Mouse (Mus musculus) liver, embryonic 12.5 days (tissue): ENCODE measurements around the gene Osbpl6. TPM values are rescaled to one million over a fixed set of nuclear protein-coding genes. Genes with fewer than 3 reads are reported as not detected.
A peak's percentile ranks its signal among the peaks of the same experiment; 100 is the strongest.

ENCODE experiments used
- ATAC-seq: fragments of 200-750 bp; cut with Nextera tagmentation; 2 replicates; pipeline ENCODE4 v1.8.0; 2017; ENCODE audit warnings: moderate number of reproducible peaks, mild to moderate bottlenecking, moderate library complexity
- H3K27ac ChIP-seq: fragments of 300-500 bp; sonication (generic); 2 replicates; pipeline ENCODE4 v1.5.1; 2016; ENCODE audit warnings: mild to moderate bottlenecking
- H3K27me3 ChIP-seq: fragments of 300-500 bp; sonication (generic); replicated peaks from 2 replicates; pipeline ENCODE4 v1.6.1; 2016; ENCODE audit warnings: mild to moderate bottlenecking, moderate library complexity
- H3K36me3 ChIP-seq: fragments of 300-500 bp; sonication (generic); 2 replicates; pipeline ENCODE4 v1.6.1; 2016; ENCODE audit warnings: mild to moderate bottlenecking, moderate library complexity
- H3K4me1 ChIP-seq: fragments of 300-500 bp; sonication (generic); 2 replicates; pipeline ENCODE4 v1.6.1; 2016
- H3K4me2 ChIP-seq: fragments of 300-500 bp; sonication (generic); 2 replicates; pipeline ENCODE4 v1.6.1; 2016; ENCODE audit warnings: mild to moderate bottlenecking, moderate library complexity
- H3K4me3 ChIP-seq: fragments of 300-500 bp; sonication (generic); 2 replicates; pipeline ENCODE4 v1.5.1; 2016; ENCODE audit warnings: mild to moderate bottlenecking, moderate library complexity
- H3K9ac ChIP-seq: fragments of 300-500 bp; sonication (generic); 2 replicates; pipeline ENCODE4 v1.6.1; 2016; ENCODE audit warnings: mild to moderate bottlenecking, moderate library complexity
- H3K9me3 ChIP-seq: fragments of 300-500 bp; sonication (generic); replicated peaks from 2 replicates; pipeline ENCODE4 v1.6.1; 2016; ENCODE audit warnings: mild to moderate bottlenecking, moderate library complexity
- WGBS: fragments of 180-500 bp; shearing (Covaris S2); methylation state at CpG from one replicate; pipeline ENCODE4 v1.1.7; 2016; ENCODE audit not compliant: insufficient replicate concordance; 5-methylcytosine and 5-hydroxymethylcytosine counted together
- polyA plus RNA-seq: library from polyadenylated mRNA; unstranded; fragments of >200 nt; fragmentation: Nextera tagmentation; extraction: Ambion mirVana; gene quantifications from 2 replicates; pipeline ENCODE4 v1.2.1, GENCODE M21; 2016

Osbpl6 gene
- polyA plus RNA-seq, 1 experiment from 2014 or later: 1.9 TPM

DNA sequence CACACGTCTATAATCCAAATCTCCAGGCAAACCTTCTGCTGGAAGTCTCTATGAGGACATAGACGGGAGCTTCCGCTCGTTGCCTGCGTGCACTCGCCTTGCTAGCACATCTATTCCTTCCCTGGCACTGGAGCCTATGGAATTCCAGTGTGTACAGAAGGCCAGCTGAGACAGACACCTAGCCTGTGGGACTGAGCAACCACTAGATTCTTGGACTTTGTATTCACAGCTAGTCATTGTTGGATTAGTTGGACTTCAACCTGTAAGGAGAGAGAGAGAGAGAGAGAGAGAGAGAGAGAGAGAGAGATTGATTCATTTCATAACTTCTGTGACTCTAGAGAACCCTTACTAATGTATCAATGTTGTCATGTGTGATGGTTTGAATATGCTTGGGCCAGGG is 105.8 kb downstream of the Osbpl6 start:
- no peak overlapping the region for H3K4me3 ChIP-seq
- no peaks in the 10 kb centered on the region for H3K9me3 ChIP-seq
- no peak overlapping the region for H3K27ac ChIP-seq
- no peaks in the 10 kb centered on the region for H3K36me3 ChIP-seq
- H3K27me3 ChIP-seq: no peaks in the 10 kb centered on the region
- no peaks in the 10 kb centered on the region for H3K4me1 ChIP-seq
- H3K4me2 ChIP-seq: no peak overlapping the region
- no peak overlapping the region for H3K9ac ChIP-seq
- ATAC-seq: no peak
- 75% methylated on average over 6 of the region's 6 CpGs for WGBS

DNA sequence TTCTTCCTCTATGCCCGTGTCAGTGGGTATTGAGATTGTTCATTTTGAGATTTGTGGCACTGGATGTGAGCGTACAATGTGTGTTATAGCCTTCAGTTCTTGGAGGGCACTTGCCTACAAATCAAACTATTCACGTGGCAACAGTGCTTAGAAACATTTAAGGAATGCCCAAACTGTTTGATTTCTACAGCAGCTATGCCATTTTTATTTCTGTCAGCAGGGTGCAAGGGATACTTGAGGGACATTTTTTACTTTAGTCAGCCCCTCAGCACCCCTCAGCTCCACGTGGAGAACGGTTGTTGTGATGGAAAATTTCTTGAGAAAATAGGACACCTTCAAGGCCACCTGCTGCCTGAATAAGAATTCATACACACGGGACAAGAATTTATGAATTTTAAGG is 106.6 kb downstream of the Osbpl6 start:
- ATAC-seq: no peak
- Histone ChIP-seq H3K9me3 (no peaks in the 10 kb centered on the region), H3K9ac (no peak overlapping the region), H3K4me2 (no peak overlapping the region), H3K4me3 (no peak overlapping the region), H3K4me1 (no peaks in the 10 kb centered on the region), H3K27me3 (no peaks in the 10 kb centered on the region), H3K27ac (no peak overlapping the region), H3K36me3 (no peaks in the 10 kb centered on the region)
- 60% methylated on average over 6 of the region's 6 CpGs for WGBS

DNA sequence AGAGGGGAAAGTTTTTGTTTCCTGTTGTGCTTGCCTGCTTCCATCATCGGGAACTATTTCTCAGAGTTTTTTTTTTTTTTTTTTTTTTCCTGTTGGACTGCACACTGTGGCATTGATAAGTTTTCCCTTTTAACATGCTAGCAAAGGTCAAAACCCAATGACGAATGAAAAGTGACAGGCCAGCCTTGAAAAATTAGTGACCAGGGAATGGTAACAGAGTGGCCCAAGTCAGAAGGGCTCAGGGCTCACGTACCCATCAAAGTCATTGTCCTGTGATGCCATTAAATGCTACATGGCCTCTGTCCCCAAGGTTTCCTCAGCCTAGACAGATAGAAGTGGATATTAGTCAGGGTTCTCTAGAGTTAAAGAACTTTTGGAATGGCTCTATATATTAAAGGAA is 107.0 kb downstream of the Osbpl6 start:
- Histone ChIP-seq H3K27ac (no peak overlapping the region), H3K9ac (no peak overlapping the region), H3K27me3 (no peaks in the 10 kb centered on the region), H3K4me1 (no peaks in the 10 kb centered on the region), H3K36me3 (no peaks in the 10 kb centered on the region), H3K4me3 (no peak overlapping the region), H3K9me3 (no peaks in the 10 kb centered on the region), H3K4me2 (no peak overlapping the region)
- WGBS: 64% methylated on average over 3 of the region's 3 CpGs
- ATAC-seq: no peak

DNA sequence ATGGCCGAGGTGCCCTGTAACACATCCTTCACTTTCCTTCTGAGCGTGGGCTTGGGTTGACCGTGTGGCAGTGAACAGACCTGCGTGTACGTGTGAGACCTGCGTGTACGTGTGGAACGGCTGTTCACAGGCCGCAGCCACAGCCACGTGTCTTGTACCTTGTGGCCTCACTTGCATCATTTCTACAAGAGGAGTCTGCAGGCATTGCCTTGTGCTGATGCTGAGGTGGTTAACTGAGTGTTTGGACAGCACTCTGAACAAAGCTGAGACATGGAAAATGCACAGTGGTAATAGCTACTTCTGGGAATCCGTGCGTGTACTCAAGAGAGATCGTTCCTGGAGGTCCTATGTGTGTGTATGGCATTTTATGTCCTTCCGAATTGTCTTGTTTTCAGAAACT is 111.2 kb downstream of the Osbpl6 start:
- ATAC-seq: no peak
- Histone ChIP-seq H3K4me3 (no peak overlapping the region), H3K27me3 (no peaks in the 10 kb centered on the region), H3K4me2 (no peak overlapping the region), H3K4me1 (no peaks in the 10 kb centered on the region), H3K27ac (no peak overlapping the region), H3K36me3 (no peaks in the 10 kb centered on the region), H3K9ac (no peak overlapping the region), H3K9me3 (no peaks in the 10 kb centered on the region)
- 82% methylated on average over 14 of the region's 14 CpGs for WGBS

DNA sequence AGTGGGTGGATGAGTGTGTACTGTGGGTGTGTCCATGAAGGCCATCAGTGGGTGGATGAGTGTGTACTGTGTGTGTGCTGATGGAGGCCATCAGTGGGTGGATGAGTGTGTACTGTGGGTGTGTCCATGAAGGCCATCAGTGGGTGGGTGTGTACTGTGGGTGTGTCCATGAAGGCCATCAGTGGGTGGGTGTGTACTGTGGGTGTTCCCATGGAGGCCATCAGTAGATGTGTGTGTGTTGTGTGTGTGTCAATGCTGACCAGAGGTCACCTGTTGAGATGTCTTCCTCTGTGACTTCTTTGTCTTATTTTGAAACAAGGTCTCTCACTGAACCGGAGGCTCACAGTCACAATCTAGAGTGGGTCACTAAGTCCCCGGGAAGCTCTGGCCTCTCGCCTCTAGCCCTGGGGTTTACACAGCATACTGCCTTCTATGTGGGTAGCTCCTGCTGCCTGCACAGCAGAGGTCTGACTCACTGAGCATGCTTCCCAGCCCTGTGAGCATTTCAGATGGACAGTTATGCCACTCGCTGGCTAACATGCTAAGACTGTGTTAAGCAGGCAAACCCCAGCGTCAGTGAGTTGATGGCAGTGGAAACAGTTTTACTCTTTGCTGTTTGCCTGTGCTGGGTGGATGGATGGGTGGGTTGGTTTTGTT is 112.2 kb downstream of the Osbpl6 start:
- Histone ChIP-seq H3K4me3 (no peak overlapping the region), H3K9ac (no peak overlapping the region), H3K27ac (no peak overlapping the region), H3K4me2 (no peak overlapping the region), H3K27me3 (no peaks in the 10 kb centered on the region), H3K36me3 (no peaks in the 10 kb centered on the region), H3K4me1 (no peaks in the 10 kb centered on the region), H3K9me3 (no peaks in the 10 kb centered on the region)
- 85% methylated on average over 5 of the region's 5 CpGs for WGBS
- no peak for ATAC-seq

DNA sequence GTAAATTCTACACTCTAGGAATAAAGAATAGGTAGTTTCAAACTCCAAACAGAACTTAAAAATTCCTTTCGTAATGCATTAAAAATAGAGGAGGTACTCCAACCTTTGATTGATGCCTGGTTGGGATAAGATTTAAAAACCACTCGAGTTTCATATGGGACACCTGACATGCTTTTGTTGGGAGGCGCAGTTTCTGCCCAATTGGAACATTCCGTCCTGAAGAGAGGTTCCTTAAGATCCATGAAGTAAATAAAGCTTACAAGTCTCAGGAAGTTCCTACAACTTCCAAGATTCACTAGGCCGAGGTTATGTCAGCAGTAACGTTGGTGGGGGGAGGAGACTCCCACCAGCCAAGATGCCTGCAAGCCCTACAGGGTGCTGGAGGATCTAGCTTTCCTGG is 115.3 kb downstream of the Osbpl6 start:
- Histone ChIP-seq H3K27ac (no peak overlapping the region), H3K27me3 (no peaks in the 10 kb centered on the region)
- 59% methylated on average over 6 of the region's 6 CpGs for WGBS

DNA sequence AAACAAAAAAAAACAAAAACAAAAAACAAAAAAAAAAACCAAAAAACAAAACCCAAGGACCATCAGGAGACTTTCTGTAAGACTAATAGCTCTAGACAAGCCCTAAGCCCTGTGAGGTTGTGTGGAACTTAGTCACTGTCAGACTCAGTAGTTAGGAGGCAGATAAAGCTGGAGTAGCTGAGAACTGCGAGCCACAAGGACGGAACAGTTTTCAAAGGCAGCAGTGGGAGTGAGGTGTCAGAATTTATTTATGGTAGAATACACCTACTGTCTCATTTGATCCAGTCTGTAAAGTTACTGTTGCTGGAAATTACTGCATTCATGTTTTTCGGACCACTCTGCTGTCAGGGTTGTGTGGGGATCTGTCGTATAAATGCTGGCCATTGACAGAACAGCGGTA is 118.1 kb downstream of the Osbpl6 start:
- ATAC-seq: no peak
- no peaks in the 10 kb centered on the region for H3K36me3 ChIP-seq
- no peaks in the 10 kb centered on the region for H3K27me3 ChIP-seq
- H3K27ac ChIP-seq: no peak overlapping the region
- no peak overlapping the region for H3K9ac ChIP-seq
- H3K9me3 ChIP-seq: no peaks in the 10 kb centered on the region
- 80% methylated on average over 5 of the region's 5 CpGs for WGBS
- no peaks in the 10 kb centered on the region for H3K4me1 ChIP-seq
- H3K4me3 ChIP-seq: no peak overlapping the region
- no peak overlapping the region for H3K4me2 ChIP-seq

More for the DNA sequence above, 115.3 kb downstream of the Osbpl6 start:
- no peak overlapping the region for H3K9ac ChIP-seq
- no peak for ATAC-seq
- no peaks in the 10 kb centered on the region for H3K9me3 ChIP-seq
- no peak overlapping the region for H3K4me3 ChIP-seq
- no peaks in the 10 kb centered on the region for H3K36me3 ChIP-seq
- H3K4me2 ChIP-seq: no peak overlapping the region
- no peaks in the 10 kb centered on the region for H3K4me1 ChIP-seq

DNA sequence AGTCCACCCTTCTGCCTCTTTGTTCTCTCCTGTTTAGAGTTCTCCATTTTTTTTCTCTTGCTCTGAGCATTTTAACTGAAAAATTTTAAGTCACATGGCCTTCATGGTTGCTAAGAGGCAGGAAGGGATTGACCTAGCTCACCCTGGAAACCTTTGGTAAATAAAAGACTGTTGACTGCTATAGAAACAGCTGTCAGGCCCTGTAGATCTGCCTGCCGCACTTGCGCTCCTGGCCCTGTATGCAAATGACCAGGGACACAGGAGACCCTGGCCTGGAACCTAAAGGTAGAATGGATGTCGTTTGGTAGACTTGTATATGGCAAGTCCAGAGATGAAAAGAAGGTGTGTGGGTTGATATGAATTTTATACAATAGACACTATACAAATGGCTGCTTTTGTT is 119.3 kb downstream of the Osbpl6 start:
- H3K9ac ChIP-seq: no peak overlapping the region
- no peaks in the 10 kb centered on the region for H3K36me3 ChIP-seq
- 0 out of 2 replicates have a peak, but pooled peaks have one; percentile 46 for ATAC-seq
- WGBS: 72% methylated on average over 3 of the region's 3 CpGs
- H3K27me3 ChIP-seq: no peaks in the 10 kb centered on the region
- no peaks in the 10 kb centered on the region for H3K4me1 ChIP-seq
- no peaks in the 10 kb centered on the region for H3K9me3 ChIP-seq
- no peak overlapping the region for H3K4me2 ChIP-seq
- H3K27ac ChIP-seq: no peak overlapping the region
- no peak overlapping the region for H3K4me3 ChIP-seq

DNA sequence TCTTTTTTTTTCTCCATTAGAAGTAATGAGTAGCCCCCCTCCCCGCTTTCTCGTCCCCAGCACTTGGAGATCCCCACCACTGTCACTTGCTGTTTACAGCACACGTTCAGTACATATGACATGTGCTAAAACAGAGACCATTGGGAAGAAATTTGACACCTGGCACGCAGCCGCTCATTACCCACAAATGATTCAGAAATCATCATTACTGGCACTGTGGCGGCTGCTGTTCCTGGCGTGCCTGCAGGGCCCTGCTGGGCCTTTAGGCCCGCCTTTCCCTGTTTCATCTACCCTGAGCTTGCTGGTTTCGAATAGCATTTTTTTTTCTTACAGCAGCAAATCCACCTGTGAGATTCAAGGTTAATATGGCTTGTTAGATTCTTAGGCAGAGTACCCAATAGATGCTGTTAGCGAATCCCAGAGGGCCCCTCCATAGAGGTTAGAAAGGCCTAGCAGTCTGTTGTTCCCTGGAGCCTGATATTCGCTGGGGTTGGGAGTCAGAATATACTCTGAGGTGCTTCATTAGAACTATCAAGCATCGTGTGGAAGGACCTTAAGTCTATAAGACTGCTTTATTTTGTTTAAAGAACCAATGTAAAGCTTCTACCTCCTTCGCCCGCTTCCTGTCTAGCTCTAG is 126.3 kb downstream of the Osbpl6 start:
- H3K4me1 ChIP-seq: no peaks in the 10 kb centered on the region
- WGBS: 72% methylated on average over 14 of the region's 14 CpGs
- no peaks in the 10 kb centered on the region for H3K27me3 ChIP-seq

DNA sequence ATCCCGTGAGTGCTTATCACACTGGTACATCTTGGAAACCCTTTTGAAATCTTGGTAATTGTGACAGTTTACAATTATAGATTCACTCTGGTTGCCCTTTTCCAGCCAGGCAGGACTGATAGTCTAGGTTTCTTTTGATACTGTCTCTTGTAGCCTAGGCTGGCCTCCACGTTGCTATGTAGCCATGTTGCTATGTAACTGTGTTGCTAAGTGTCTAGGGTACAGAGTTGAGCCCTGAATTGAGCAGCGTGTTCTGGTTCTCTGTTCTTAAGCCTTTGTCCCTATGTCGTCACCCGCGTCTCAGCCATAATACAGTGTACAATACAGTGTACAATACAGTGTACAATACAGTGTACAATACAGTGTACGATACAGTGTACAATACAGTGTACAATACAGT is 128.6 kb downstream of the Osbpl6 start:
- Histone ChIP-seq H3K4me3 (no peak overlapping the region), H3K36me3 (no peaks in the 10 kb centered on the region), H3K27me3 (no peaks in the 10 kb centered on the region), H3K9me3 (0 out of 2 replicates have a peak, but pooled peaks cover 2% of the 10 kb centered on the region), H3K9ac (no peak overlapping the region), H3K4me2 (no peak overlapping the region), H3K4me1 (no peaks in the 10 kb centered on the region), H3K27ac (no peak overlapping the region)
- no peak for ATAC-seq
- 72% methylated on average over 7 of the region's 7 CpGs for WGBS

More for the DNA sequence above, 126.3 kb downstream of the Osbpl6 start:
- Histone ChIP-seq H3K36me3 (no peaks in the 10 kb centered on the region), H3K4me3 (no peak overlapping the region), H3K9me3 (0 out of 2 replicates have a peak, but pooled peaks cover under 1% of the 10 kb centered on the region), H3K27ac (no peak overlapping the region), H3K9ac (no peak overlapping the region), H3K4me2 (no peak overlapping the region)
- ATAC-seq: no peak

DNA sequence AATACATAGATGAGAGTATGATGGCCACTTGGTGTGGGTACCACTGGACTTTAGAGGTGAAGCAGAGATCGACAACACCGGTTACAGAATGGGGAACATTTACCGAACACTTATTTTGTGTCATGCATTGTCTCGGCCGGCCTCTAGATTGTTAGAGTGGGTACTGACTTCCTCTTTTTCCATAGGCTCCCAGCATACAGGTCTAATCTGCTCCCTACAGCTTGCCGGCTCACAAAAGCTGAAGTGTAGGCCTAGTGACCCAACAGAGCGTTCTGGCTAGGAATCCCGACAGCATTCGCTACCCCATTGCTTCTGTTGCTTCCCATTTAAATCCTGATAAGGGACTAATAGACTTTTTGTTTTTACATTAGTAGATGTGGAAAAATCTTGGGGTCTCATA is 135.6 kb downstream of the Osbpl6 start:
- H3K9ac ChIP-seq: no peak overlapping the region
- no peak overlapping the region for H3K4me2 ChIP-seq
- H3K4me3 ChIP-seq: no peak overlapping the region
- no peaks in the 10 kb centered on the region for H3K27me3 ChIP-seq
- no peak for ATAC-seq
- H3K9me3 ChIP-seq: 0 out of 2 replicates have a peak, but pooled peaks cover 2% of the 10 kb centered on the region
- H3K36me3 ChIP-seq: no peaks in the 10 kb centered on the region
- H3K4me1 ChIP-seq: no peaks in the 10 kb centered on the region
- WGBS: 24% methylated on average over 9 of the region's 9 CpGs
- H3K27ac ChIP-seq: no peak overlapping the region

DNA sequence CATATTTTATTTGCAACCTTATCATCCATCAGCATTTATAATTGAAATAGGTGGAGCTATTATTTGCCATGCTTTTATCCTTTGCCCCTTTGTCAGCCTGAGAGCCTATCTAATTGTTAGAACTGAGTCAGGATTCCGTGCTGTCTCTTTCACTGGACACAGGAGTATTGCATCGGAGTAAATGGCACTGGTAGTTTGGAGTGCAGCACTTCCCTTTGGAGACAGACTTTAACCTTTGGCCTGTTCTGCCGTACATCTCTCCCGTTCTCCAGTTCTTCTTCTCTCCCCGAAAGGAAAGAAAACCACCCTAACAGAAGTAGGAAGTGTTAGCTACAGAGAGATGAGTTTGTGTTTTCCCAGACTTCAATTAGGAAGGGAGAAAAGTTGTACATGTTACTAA is 136.6 kb downstream of the Osbpl6 start:
- no peak for ATAC-seq
- Histone ChIP-seq H3K9me3 (no peaks in the 10 kb centered on the region), H3K9ac (no peak overlapping the region), H3K4me1 (no peaks in the 10 kb centered on the region), H3K27ac (no peak overlapping the region), H3K36me3 (no peaks in the 10 kb centered on the region), H3K4me3 (no peak overlapping the region), H3K4me2 (no peak overlapping the region), H3K27me3 (no peaks in the 10 kb centered on the region)
- WGBS: 72% methylated on average over 5 of the region's 5 CpGs

DNA sequence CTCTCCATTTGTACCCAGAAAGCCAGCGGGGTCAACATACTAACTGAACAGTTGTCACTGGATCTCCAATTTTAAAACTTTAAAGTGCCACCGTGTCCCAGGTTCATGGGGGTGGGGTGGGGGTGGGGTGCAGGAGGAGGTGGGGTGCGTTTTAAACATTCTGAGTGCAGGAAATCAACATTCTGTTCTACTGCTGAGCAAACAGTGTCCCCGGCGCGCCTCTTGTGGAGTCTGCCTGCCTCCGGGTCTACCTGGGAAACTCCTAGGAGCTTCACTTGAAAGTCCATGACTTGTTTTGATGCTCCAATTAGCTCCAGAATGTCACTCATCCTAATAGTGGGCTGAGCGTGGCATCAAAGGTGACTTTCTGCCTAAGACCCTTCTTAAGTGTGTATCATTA is 139.2 kb downstream of the Osbpl6 start:
- Histone ChIP-seq H3K4me1 (no peaks in the 10 kb centered on the region), H3K36me3 (no peaks in the 10 kb centered on the region), H3K4me3 (no peak overlapping the region), H3K4me2 (no peak overlapping the region), H3K9me3 (no peaks in the 10 kb centered on the region), H3K27me3 (no peaks in the 10 kb centered on the region), H3K27ac (no peak overlapping the region), H3K9ac (no peak overlapping the region)
- ATAC-seq: no peak
- WGBS: 62% methylated on average over 8 of the region's 8 CpGs
